Mouse (Mus musculus) forebrain, embryonic 14.5 days (tissue): ENCODE data around the gene Dgke. TPM values are rescaled to one million over a fixed set of nuclear protein-coding genes. Genes with fewer than 3 reads are reported as not detected.

Experiments
- ATAC-seq: fragments of 200-750 bp; cut with Nextera tagmentation; 2 replicates; pipeline ENCODE4 v1.8.0; 2017; ENCODE audit warnings: mild to moderate bottlenecking, moderate library complexity
- DNase-seq: peaks from one replicate; pipeline ENCODE4 v3.0.0-alpha.2; 2015; ENCODE audit warnings: low spot score
- H3K27ac ChIP-seq: fragments of 300-500 bp; sonication (generic); 2 replicates; pipeline ENCODE4 v1.5.1; 2014; ENCODE audit warnings: low read depth, mild to moderate bottlenecking, control low read depth, low read length, moderate library complexity
- H3K27me3 ChIP-seq: fragments of 300-500 bp; sonication (generic); replicated peaks from 2 replicates; pipeline ENCODE4 v1.6.1; 2014; ENCODE audit warnings: low read length, control low read depth, mixed read lengths; ENCODE audit not compliant: control insufficient read depth, insufficient read depth
- H3K36me3 ChIP-seq: fragments of 300-500 bp; sonication (generic); 2 replicates; pipeline ENCODE4 v1.6.1; 2014; ENCODE audit warnings: low read length, control low read depth; ENCODE audit not compliant: control insufficient read depth, insufficient read depth
- H3K4me1 ChIP-seq: fragments of 300-500 bp; sonication (generic); 2 replicates; pipeline ENCODE4 v1.6.1; 2014; ENCODE audit warnings: antibody characterized with exemption, low read length, control low read depth; ENCODE audit not compliant: control insufficient read depth, insufficient read depth
- H3K4me2 ChIP-seq: fragments of 300-500 bp; sonication (generic); 2 replicates; pipeline ENCODE4 v1.6.1; 2014; ENCODE audit warnings: mild to moderate bottlenecking, control low read depth, low read length
- H3K4me3 ChIP-seq: fragments of 300-500 bp; sonication (generic); 2 replicates; pipeline ENCODE4 v1.5.1; 2014; ENCODE audit warnings: low read depth, low read length, control low read depth
- H3K9ac ChIP-seq: fragments of 300-500 bp; sonication (generic); 2 replicates; pipeline ENCODE4 v1.6.1; 2014; ENCODE audit warnings: mild to moderate bottlenecking, low read length, control low read depth, moderate library complexity
- H3K9me3 ChIP-seq: fragments of 300-500 bp; sonication (generic); replicated peaks from 2 replicates; pipeline ENCODE4 v1.6.1; 2016; ENCODE audit warnings: low read length, control low read depth, mixed read lengths; ENCODE audit not compliant: control insufficient read depth
- WGBS: fragments of 180-500 bp; shearing (Covaris S2); extraction: QIAGEN DNeasy Blood & Tissue Kit; methylation state at CpG from one replicate; pipeline ENCODE4 v1.1.7; 2014; 5-methylcytosine and 5-hydroxymethylcytosine counted together
- polyA plus RNA-seq: library from polyadenylated mRNA; unstranded; fragments of >200 nt; fragmentation: Nextera tagmentation; extraction: Ambion mirVana; gene quantifications from 2 replicates; pipeline ENCODE4 v1.2.1, GENCODE M21; 2014

The Dgke gene
- polyA plus RNA-seq, 1 experiment from 2014 or later = 9.9 TPM

DNA sequence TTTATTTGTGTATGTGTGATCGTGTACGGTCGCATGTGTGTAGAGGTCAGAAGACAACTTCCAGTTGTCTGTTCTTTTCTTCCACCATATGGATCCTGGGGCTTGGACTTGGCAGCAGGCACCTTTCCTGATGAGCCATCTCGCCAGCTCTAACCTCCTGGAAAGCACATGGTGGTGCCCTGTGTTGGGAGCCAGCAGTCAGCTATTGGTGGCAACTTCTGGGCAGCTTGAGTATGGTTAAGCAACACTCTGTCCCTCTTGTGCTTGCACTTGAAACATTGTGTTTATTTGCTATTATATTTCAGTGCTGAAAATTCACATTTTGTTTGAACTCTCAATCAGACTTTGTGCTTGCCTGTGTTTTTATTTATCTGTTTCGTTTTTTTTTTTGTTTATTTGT, 77.7 kb downstream of the Dgke start:
- no peak for DNase-seq
- ATAC-seq = no peak
- no peaks in the 10 kb centered on the region for H3K4me1 ChIP-seq
- no peaks in the 10 kb centered on the region for H3K9me3 ChIP-seq
- 76% methylated on average over 5 of the region's 5 CpGs for WGBS
- no peak overlapping the region for H3K4me2 ChIP-seq
- H3K27me3 ChIP-seq = no peaks in the 10 kb centered on the region
- no peak overlapping the region for H3K4me3 ChIP-seq
- peaks cover 52% of the 10 kb centered on the region for H3K36me3 ChIP-seq
- H3K27ac ChIP-seq = no peak overlapping the region
- H3K9ac ChIP-seq = no peak overlapping the region

DNA sequence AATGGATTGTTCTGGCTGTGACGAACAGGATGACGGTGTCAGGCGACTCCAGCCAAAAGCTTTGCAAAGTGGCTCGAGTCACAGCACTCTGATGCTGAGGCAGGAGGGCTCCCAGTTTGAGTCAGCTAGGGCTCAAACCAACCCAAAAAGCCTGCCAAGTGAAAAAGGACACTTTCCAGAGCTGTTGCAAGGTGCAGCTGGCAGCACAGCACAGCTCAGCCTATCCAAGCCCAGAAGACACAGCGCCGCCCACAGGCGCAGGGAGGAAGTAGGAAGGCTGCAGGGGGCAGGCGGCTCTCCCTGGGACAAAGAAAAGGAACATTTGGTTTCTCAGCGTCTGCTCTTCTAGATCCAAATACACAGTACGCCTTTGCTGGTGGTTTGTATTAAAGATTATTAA, 80.0 kb downstream of the Dgke start:
- Histone ChIP-seq H3K9me3 (no peaks in the 10 kb centered on the region), H3K36me3 (peaks cover 71% of the 10 kb centered on the region), H3K27ac (no peak overlapping the region), H3K4me3 (no peak overlapping the region), H3K4me1 (no peaks in the 10 kb centered on the region), H3K9ac (no peak overlapping the region), H3K4me2 (no peak overlapping the region), H3K27me3 (no peaks in the 10 kb centered on the region)
- ATAC-seq = no peak
- DNase-seq = no peak
- 88% methylated on average over 10 of the region's 10 CpGs for WGBS

Other genes starting within 250 kb of the Dgke start
- 18.7 and 27.7 TPM in 2 replicates for gene Akap1, start 202.3 kb downstream of the Dgke start, polyA plus RNA-seq
- gene Scpep1, start 111.4 kb downstream of the Dgke start, polyA plus RNA-seq = 31.4 and 36.8 TPM in 2 replicates
- not detected in 2 replicates for gene Elobl, start 99.9 kb downstream of the Dgke start, polyA plus RNA-seq
- 17.1 and 18.2 TPM in 2 replicates for gene Coil, start 96.6 kb downstream of the Dgke start, polyA plus RNA-seq
- 2.8 and 3.1 TPM in 2 replicates for gene Trim25, start 67.5 kb downstream of the Dgke start, polyA plus RNA-seq
- gene Gm525, start 7.0 kb upstream of the Dgke start, polyA plus RNA-seq = not detected in 2 replicates
- gene Nog, start 235.5 kb upstream of the Dgke start, polyA plus RNA-seq = 3.7 and 4.2 TPM in 2 replicates